Mouse (Mus musculus): Measurements from ENCODE around the gene Kctd3. TPM values are rescaled to one million over a fixed set of nuclear protein-coding genes. Genes with fewer than 3 reads are reported as not detected.

Gene Kctd3
- polyA plus RNA-seq (2015; fragmentation: Nextera tagmentation; extraction: Ambion mirVana): 17.5 and 18.6 TPM in 2 replicates

DNA sequence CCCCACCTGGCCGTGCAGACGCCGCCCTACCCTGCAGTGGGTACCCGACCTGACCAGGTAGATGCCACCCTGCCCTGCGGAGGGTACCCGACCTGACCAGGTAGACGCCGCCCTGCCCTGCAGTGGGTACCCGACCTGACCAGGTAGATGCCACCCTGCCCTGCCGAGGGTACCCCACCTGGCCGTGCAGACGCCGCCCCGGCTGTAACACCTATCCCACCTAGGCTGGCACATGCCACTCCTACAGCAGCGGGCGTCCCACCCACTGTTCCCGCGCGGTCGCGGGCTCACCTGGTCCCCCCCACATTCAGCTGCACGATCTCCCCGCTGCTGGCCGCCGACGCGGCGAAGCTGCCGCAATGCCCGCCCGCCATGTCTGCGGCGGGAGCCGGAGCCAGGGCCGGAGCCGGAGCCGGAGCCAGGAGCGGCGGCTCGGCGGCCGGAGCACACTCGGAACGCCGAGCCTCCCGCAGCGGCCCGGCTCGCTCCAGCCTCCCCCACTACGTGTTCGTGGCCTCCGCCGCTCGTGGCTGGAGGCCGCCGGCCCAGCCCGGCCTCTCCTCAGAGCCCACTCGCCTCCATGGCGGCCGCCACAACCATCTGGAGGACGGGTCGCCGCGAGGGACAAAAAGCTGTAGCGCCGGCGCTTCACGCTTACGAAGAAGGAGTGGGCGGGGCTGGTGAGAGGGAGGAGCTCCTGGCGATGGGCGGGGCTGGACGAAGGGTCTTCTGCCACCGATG is at the start of gene Kctd3:
TSS of gene Kctd3 (minus strand) at position 603 of the 741 bp plus-strand sequence.

Measured in adrenal gland, postnatal 0 days (tissue).